Mouse (Mus musculus) CH12.LX (cell line): Measurements from ENCODE around the gene Slc4a8.
"Not testable (repeated sequence)": the region's sequence is repeated elsewhere in the genome, so short reads cannot be mapped to it uniquely, and the experiment has no call there.

Source experiments
- CHD1 ChIP-seq: IDR thresholded peaks from 2 replicates; pipeline ENCODE4 v1.6.1; 2012; ENCODE audit warnings: low read depth, low read length, improper control_type of control experiment, inconsistent platforms
- CTCF ChIP-seq, 2 experiments: IDR thresholded peaks in 1 of 2; conservative IDR thresholded peaks in 1 of 2; 2 replicates each; pipeline ENCODE4 v1.5.1; 2011 to 2012; ENCODE audit warnings: low read depth in 2 of 2, low read length in 2 of 2, improper control_type of control experiment in 1 of 2, inconsistent platforms in 1 of 2, mild to moderate bottlenecking in 1 of 2, moderate library complexity in 1 of 2
- EP300 ChIP-seq: IDR thresholded peaks from 2 replicates; pipeline ENCODE4 v1.6.1; 2011; ENCODE audit warnings: low read length, improper control_type of control experiment
- MAFK ChIP-seq: IDR thresholded peaks from 2 replicates; pipeline ENCODE4 v1.6.1; 2011; ENCODE audit warnings: low read length, improper control_type of control experiment; ENCODE audit not compliant: insufficient replicate concordance
- MYC ChIP-seq: IDR thresholded peaks from 2 replicates; pipeline ENCODE4 v1.6.1; 2011; ENCODE audit warnings: low read depth, mild to moderate bottlenecking, improper control_type of control experiment, low read length
- POLR2A ChIP-seq: IDR thresholded peaks from 2 replicates; pipeline ENCODE4 v1.6.1; 2011; ENCODE audit warnings: low read depth, mild to moderate bottlenecking, improper control_type of control experiment, low read length
- RAD21 ChIP-seq: IDR thresholded peaks from 2 replicates; pipeline ENCODE4 v1.6.1; 2011; ENCODE audit warnings: low read depth, mild to moderate bottlenecking, low read length, improper control_type of control experiment, moderate library complexity
- TCF12 ChIP-seq: IDR thresholded peaks from 2 replicates; pipeline ENCODE4 v1.6.1; 2014; ENCODE audit warnings: low read depth, mild to moderate bottlenecking, inconsistent platforms, low read length, improper control_type of control experiment
- USF1 ChIP-seq: IDR thresholded peaks from 2 replicates; pipeline ENCODE4 v1.6.1; 2014; ENCODE audit warnings: low read depth, mild to moderate bottlenecking, inconsistent platforms, low read length, improper control_type of control experiment
- USF2 ChIP-seq: conservative IDR thresholded peaks from 2 replicates; pipeline ENCODE4 v1.6.1; 2011; ENCODE audit warnings: low read depth, low read length, improper control_type of control experiment
- ZC3H11A ChIP-seq: IDR thresholded peaks from 2 replicates; pipeline ENCODE4 v1.6.1; 2012; ENCODE audit warnings: low read depth, mild to moderate bottlenecking, inconsistent platforms, low read length, improper control_type of control experiment

DNA sequence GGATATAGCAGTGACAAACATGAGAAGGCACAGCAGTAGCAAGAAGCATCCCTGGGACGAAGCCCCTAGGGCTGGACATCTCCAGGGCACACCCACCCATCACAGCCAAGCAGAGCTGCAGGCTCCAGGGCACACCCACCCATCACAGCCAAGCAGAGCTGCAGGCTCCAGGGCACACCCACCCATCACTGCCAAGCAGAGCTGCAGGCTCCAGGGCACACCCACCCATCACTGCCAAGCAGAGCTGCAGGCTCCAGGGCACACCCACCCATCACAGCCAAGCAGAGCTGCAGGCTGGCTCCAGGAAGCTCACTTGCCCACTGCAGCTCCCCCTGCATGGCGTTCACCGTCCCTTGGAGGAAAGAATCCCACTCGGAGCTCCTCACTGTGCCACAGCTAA lies 60.8 kb downstream of the Slc4a8 start:
- not testable (repeated sequence) for TF ChIP-seq CTCF (conservative IDR thresholded peaks at IDR 0.05 in 1 of 2, IDR thresholded peaks at IDR 0.05 in 1 of 2; ENCODE audit: low read depth in 2 of 2, low read length in 2 of 2); CHD1; ZC3H11A; EP300; MAFK; POLR2A; TCF12; RAD21; USF2; MYC; USF1
